18 mouse cellular contexts compared by ENCODE assay signal in the genomic region with DNA sequence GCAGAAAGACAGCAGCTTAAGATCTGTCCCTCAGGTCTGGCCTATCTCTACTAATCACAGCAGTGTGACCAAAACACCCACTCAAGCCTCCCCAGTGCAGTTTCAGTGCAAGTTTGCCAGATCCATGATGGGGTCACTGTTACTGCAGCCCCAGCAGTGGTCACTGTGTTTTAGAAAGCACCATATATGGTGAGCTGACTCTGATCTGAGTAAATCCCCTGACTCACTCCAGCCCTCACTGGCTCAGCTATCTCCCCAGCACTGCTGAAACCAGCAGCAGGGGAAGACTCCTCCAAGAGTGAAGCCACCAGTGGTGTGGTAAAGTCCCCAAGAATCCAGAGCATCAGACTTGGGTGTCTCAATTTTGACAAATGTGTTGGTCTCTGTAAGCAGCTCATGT.
"Had no signal": no experiment of that assay in that cellular context is flagged by ENCODE, and none has a peak within 500 bp of the region (broad histone marks: within the 10 kb centered on the region; RNA-seq: fewer than 3 reads in every experiment).

No protein-coding gene starts in this region.

- DNase-seq: lung, adult 2 months; lung, postnatal 14 days; lung, postnatal 36 days; retina, postnatal 1 day; right cerebral cortex, adult 18-20 months; right cerebral cortex, postnatal 25 days; right cerebral cortex, postnatal 4 days; spleen, adult 18-20 months; thymus, adult 18-20 months; thymus, postnatal 14 days; thymus, postnatal 36 days had no signal

- H3K4me1 ChIP-seq: midbrain, embryonic 15.5 days; neural tube, embryonic 13.5 days; neural tube, embryonic 15.5 days had no signal

- H3K27ac ChIP-seq: lung, embryonic 15.5 days; macrophage; midbrain, embryonic 13.5 days; midbrain, embryonic 15.5 days; neural tube, embryonic 13.5 days; neural tube, embryonic 15.5 days had no signal

- H3K4me3 ChIP-seq: lung, embryonic 15.5 days; megakaryocyte, embryonic 14.5 days; midbrain, embryonic 13.5 days; midbrain, embryonic 15.5 days; neural tube, embryonic 13.5 days; neural tube, embryonic 15.5 days had no signal
